Mouse (Mus musculus): ENCODE data around the gene Xaf1. TPM values are rescaled to one million over a fixed set of nuclear protein-coding genes. Genes with fewer than 3 reads are reported as not detected.

Gene Xaf1
- polyA plus RNA-seq (2014; fragmentation: Nextera tagmentation; extraction: Ambion mirVana), result 1.9 and 2.5 TPM in 2 replicates

- ATAC-seq (ENCODE audit: insufficient number of reproducible peaks, low FRiP score, low TSS enrichment, low read depth) (no peak), DNase-seq (ENCODE audit: low spot score) (no peak)
- no peak within 1 kb of the TSS for H3K27ac ChIP-seq (replicated peaks; ENCODE audit: low read depth, low read length)
- H3K36me3 ChIP-seq (ENCODE audit: control insufficient read depth, insufficient read depth, low read length), result no peaks in the 10 kb centered on the region
- H3K4me1 ChIP-seq (ENCODE audit: control insufficient read depth, insufficient read depth, low read length), result no peaks in the 10 kb centered on the region
- H3K4me3 ChIP-seq (ENCODE audit: low read depth, low read length), result no peak within 1 kb of the TSS
- H3K27me3 ChIP-seq (ENCODE audit: control insufficient read depth, insufficient read depth, low read length), result no peaks in the 10 kb centered on the region
- H3K9ac ChIP-seq (ENCODE audit: low read length), result no peak within 1 kb of the TSS
- H3K9me3 ChIP-seq (ENCODE audit: control insufficient read depth, low read length), result no peaks in the 10 kb centered on the region
- 51% methylated on average over 6 of the region's 6 CpGs for WGBS
- no peak within 1 kb of the TSS for H3K4me2 ChIP-seq (ENCODE audit: low read depth, severe bottlenecking)
Observed at GRCm38 (mm10) chr11:72301334-72301733, at the start of gene Xaf1. Gene Xaf1 (plus strand): TSS chr11:72301629.

- H3K9me3 ChIP-seq (ENCODE audit: control insufficient read depth, low read length), result no peaks in the 10 kb centered on the region
- ATAC-seq (ENCODE audit: insufficient number of reproducible peaks, low FRiP score, low TSS enrichment, low read depth) (no peak), DNase-seq (ENCODE audit: low spot score) (no peak)
- 93% methylated on average over 4 of the region's 4 CpGs for WGBS
- no peak overlapping the region for H3K9ac ChIP-seq (ENCODE audit: low read length)
- no peaks in the 10 kb centered on the region for H3K4me1 ChIP-seq (ENCODE audit: control insufficient read depth, insufficient read depth, low read length)
- H3K27me3 ChIP-seq (ENCODE audit: control insufficient read depth, insufficient read depth, low read length), result no peaks in the 10 kb centered on the region
- no peaks in the 10 kb centered on the region for H3K36me3 ChIP-seq (ENCODE audit: control insufficient read depth, insufficient read depth, low read length)
- H3K4me3 ChIP-seq (ENCODE audit: low read depth, low read length), result no peak overlapping the region
- no peak overlapping the region for H3K27ac ChIP-seq (replicated peaks; ENCODE audit: low read depth, low read length)
- no peak overlapping the region for H3K4me2 ChIP-seq (ENCODE audit: low read depth, severe bottlenecking)
Observed at GRCm38 (mm10) chr11:72255629-72256028, 45.8 kb upstream of the Xaf1 start.

GRCm38 (mm10) chr11:72256441-72256840 is 45.0 kb upstream of the Xaf1 start:
- 79% methylated on average over 2 of the region's 2 CpGs for WGBS
- no peak overlapping the region for H3K9ac ChIP-seq (ENCODE audit: low read length)
- H3K27me3 ChIP-seq (ENCODE audit: control insufficient read depth, insufficient read depth, low read length), result no peaks in the 10 kb centered on the region
- no peaks in the 10 kb centered on the region for H3K36me3 ChIP-seq (ENCODE audit: control insufficient read depth, insufficient read depth, low read length)
- no peak for ATAC-seq (ENCODE audit: insufficient number of reproducible peaks, low FRiP score, low TSS enrichment, low read depth)
- no peak for DNase-seq (ENCODE audit: low spot score)
- no peak overlapping the region for H3K4me2 ChIP-seq (ENCODE audit: low read depth, severe bottlenecking)
- no peaks in the 10 kb centered on the region for H3K4me1 ChIP-seq (ENCODE audit: control insufficient read depth, insufficient read depth, low read length)
- no peak overlapping the region for H3K4me3 ChIP-seq (ENCODE audit: low read depth, low read length)
- H3K27ac ChIP-seq (replicated peaks; ENCODE audit: low read depth, low read length), result no peak overlapping the region
- no peaks in the 10 kb centered on the region for H3K9me3 ChIP-seq (ENCODE audit: control insufficient read depth, low read length)

GRCm38 (mm10) chr11:72265483-72265882 is 35.9 kb upstream of the Xaf1 start:
- DNase-seq (ENCODE audit: low spot score) (peak; percentile 23), ATAC-seq (ENCODE audit: insufficient number of reproducible peaks, low FRiP score, low TSS enrichment, low read depth) (no peak)
- H3K4me1 ChIP-seq (ENCODE audit: control insufficient read depth, insufficient read depth, low read length), result no peaks in the 10 kb centered on the region
- no peaks in the 10 kb centered on the region for H3K9me3 ChIP-seq (ENCODE audit: control insufficient read depth, low read length)
- peaks cover 37% of the 10 kb centered on the region for H3K27me3 ChIP-seq (ENCODE audit: control insufficient read depth, insufficient read depth, low read length)
- H3K36me3 ChIP-seq (ENCODE audit: control insufficient read depth, insufficient read depth, low read length), result no peaks in the 10 kb centered on the region
- no peak overlapping the region for H3K9ac ChIP-seq (ENCODE audit: low read length)
- no peak overlapping the region for H3K4me2 ChIP-seq (ENCODE audit: low read depth, severe bottlenecking)
- H3K4me3 ChIP-seq (ENCODE audit: low read depth, low read length), result no peak overlapping the region
- 10% methylated on average over 11 of the region's 11 CpGs for WGBS
- no peak overlapping the region for H3K27ac ChIP-seq (replicated peaks; ENCODE audit: low read depth, low read length)

- Histone ChIP-seq H3K36me3 (ENCODE audit: control insufficient read depth, insufficient read depth, low read length) (no peaks in the 10 kb centered on the region), H3K4me2 (ENCODE audit: low read depth, severe bottlenecking) (peak overlapping the region; percentile 71), H3K9ac (ENCODE audit: low read length) (no peak overlapping the region), H3K4me1 (ENCODE audit: control insufficient read depth, insufficient read depth, low read length) (no peaks in the 10 kb centered on the region), H3K9me3 (ENCODE audit: control insufficient read depth, low read length) (no peaks in the 10 kb centered on the region), H3K27ac (replicated peaks; ENCODE audit: low read depth, low read length) (no peak overlapping the region), H3K27me3 (ENCODE audit: control insufficient read depth, insufficient read depth, low read length) (peaks cover 37% of the 10 kb centered on the region), H3K4me3 (ENCODE audit: low read depth, low read length) (peak overlapping the region; percentile 31)
- DNase-seq (ENCODE audit: low spot score), result peak; percentile 74
- ATAC-seq (ENCODE audit: insufficient number of reproducible peaks, low FRiP score, low TSS enrichment, low read depth), result peak; percentile 60; the same call in 1 of the 2 replicates
- WGBS, result 1% methylated on average over 46 of the region's 46 CpGs
Observed at GRCm38 (mm10) chr11:72266207-72266959, 35.0 kb upstream of the Xaf1 start.

GRCm38 (mm10) chr11:72266960-72267560 is 34.4 kb upstream of the Xaf1 start, which contains the start of gene Slc13a5:
Gene Slc13a5 (minus strand): TSS chr11:72267222.
- ATAC-seq (ENCODE audit: insufficient number of reproducible peaks, low FRiP score, low TSS enrichment, low read depth) (0 out of 2 replicates have a peak, but pooled peaks have one; percentile 13), DNase-seq (ENCODE audit: low spot score) (no peak)
- H3K36me3 ChIP-seq (ENCODE audit: control insufficient read depth, insufficient read depth, low read length), result no peaks in the 10 kb centered on the region
- WGBS, result 3% methylated on average over 36 of the region's 36 CpGs
- peak within 1 kb of the TSS; percentile 71 for H3K4me2 ChIP-seq (ENCODE audit: low read depth, severe bottlenecking)
- H3K9ac ChIP-seq (ENCODE audit: low read length), result 0 out of 2 replicates have a peak within 1 kb of the TSS, but pooled peaks have one; percentile 5
- H3K27ac ChIP-seq (replicated peaks; ENCODE audit: low read depth, low read length), result no peak within 1 kb of the TSS
- H3K9me3 ChIP-seq (ENCODE audit: control insufficient read depth, low read length), result no peaks in the 10 kb centered on the region
- peaks cover 37% of the 10 kb centered on the region for H3K27me3 ChIP-seq (ENCODE audit: control insufficient read depth, insufficient read depth, low read length)
- H3K4me1 ChIP-seq (ENCODE audit: control insufficient read depth, insufficient read depth, low read length), result no peaks in the 10 kb centered on the region
- peak within 1 kb of the TSS; percentile 31 for H3K4me3 ChIP-seq (ENCODE audit: low read depth, low read length)

- Histone ChIP-seq H3K9ac (ENCODE audit: low read length) (no peak overlapping the region), H3K36me3 (ENCODE audit: control insufficient read depth, insufficient read depth, low read length) (no peaks in the 10 kb centered on the region), H3K27me3 (ENCODE audit: control insufficient read depth, insufficient read depth, low read length) (peaks cover 12% of the 10 kb centered on the region), H3K4me2 (ENCODE audit: low read depth, severe bottlenecking) (no peak overlapping the region), H3K27ac (replicated peaks; ENCODE audit: low read depth, low read length) (no peak overlapping the region), H3K9me3 (ENCODE audit: control insufficient read depth, low read length) (no peaks in the 10 kb centered on the region), H3K4me3 (ENCODE audit: low read depth, low read length) (no peak overlapping the region), H3K4me1 (ENCODE audit: control insufficient read depth, insufficient read depth, low read length) (no peaks in the 10 kb centered on the region)
- no peak for ATAC-seq (ENCODE audit: insufficient number of reproducible peaks, low FRiP score, low TSS enrichment, low read depth)
- WGBS, result 44% methylated on average over 1 of the region's 1 CpGs
- DNase-seq (ENCODE audit: low spot score), result no peak
Observed at GRCm38 (mm10) chr11:72271761-72272160, 29.7 kb upstream of the Xaf1 start.

- 62% methylated on average over 3 of the region's 3 CpGs for WGBS
- Histone ChIP-seq H3K4me2 (ENCODE audit: low read depth, severe bottlenecking) (no peak overlapping the region), H3K9me3 (ENCODE audit: control insufficient read depth, low read length) (no peaks in the 10 kb centered on the region)
Observed at GRCm38 (mm10) chr11:72273341-72273740, 28.1 kb upstream of the Xaf1 start.

More at GRCm38 (mm10) chr11:72273341-72273740, 28.1 kb upstream of the Xaf1 start:
- no peaks in the 10 kb centered on the region for H3K4me1 ChIP-seq (ENCODE audit: control insufficient read depth, insufficient read depth, low read length)
- no peaks in the 10 kb centered on the region for H3K27me3 ChIP-seq (ENCODE audit: control insufficient read depth, insufficient read depth, low read length)
- ATAC-seq (ENCODE audit: insufficient number of reproducible peaks, low FRiP score, low TSS enrichment, low read depth) (no peak), DNase-seq (ENCODE audit: low spot score) (no peak)
- no peak overlapping the region for H3K4me3 ChIP-seq (ENCODE audit: low read depth, low read length)
- H3K27ac ChIP-seq (replicated peaks; ENCODE audit: low read depth, low read length), result no peak overlapping the region
- no peaks in the 10 kb centered on the region for H3K36me3 ChIP-seq (ENCODE audit: control insufficient read depth, insufficient read depth, low read length)
- no peak overlapping the region for H3K9ac ChIP-seq (ENCODE audit: low read length)

Data from limb, embryonic 11.5 days (tissue).